Mouse (Mus musculus) cortical plate, adult 2 months (tissue): Measurements from ENCODE around the gene Nelfb. TPM values are rescaled to one million over a fixed set of nuclear protein-coding genes. Genes with fewer than 3 reads are reported as not detected.

Experiments
- H3K27ac ChIP-seq: fragments of 200-500 bp; 2 replicates; pipeline ENCODE4 v1.5.1; 2012; ENCODE audit warnings: low read length, control low read depth, inconsistent platforms; ENCODE audit not compliant: insufficient read depth
- H3K4me1 ChIP-seq: fragments of 200-500 bp; 2 replicates; pipeline ENCODE4 v1.6.1; 2011; ENCODE audit warnings: low read length; ENCODE audit not compliant: control insufficient read depth, insufficient read depth
- H3K4me3 ChIP-seq: fragments of 200-500 bp; 2 replicates; pipeline ENCODE4 v1.5.1; 2011; ENCODE audit warnings: mild to moderate bottlenecking, low read length, control low read depth; ENCODE audit not compliant: insufficient read depth
- CTCF ChIP-seq: fragments of 200-500 bp; IDR thresholded peaks from 2 replicates; pipeline ENCODE4 v1.5.1; 2011; ENCODE audit warnings: mild to moderate bottlenecking, control low read depth, low read length; ENCODE audit not compliant: insufficient read depth; ENCODE audit errors: extremely low read depth
- POLR2A ChIP-seq: fragments of 200-500 bp; IDR thresholded peaks from 2 replicates; pipeline ENCODE4 v1.6.1; 2011; ENCODE audit warnings: mild to moderate bottlenecking, low read length, control low read depth; ENCODE audit not compliant: insufficient read depth; ENCODE audit errors: extremely low read depth
- polyA plus RNA-seq: library from polyadenylated mRNA; depleted of rRNA; stranded (reverse); fragments of >200 nt; gene quantifications from 2 replicates; pipeline ENCODE4 v1.2.3, GENCODE M21; 2012; rRNA removed

Gene Nelfb
- polyA plus RNA-seq, 1 experiment, result 52.0 TPM

- Histone ChIP-seq H3K27ac (no peak overlapping the region), H3K4me1 (no peaks in the 10 kb centered on the region), H3K4me3 (no peak overlapping the region)
- TF ChIP-seq POLR2A, result no peak
- TF ChIP-seq CTCF, result no peak
These were observed 59.9 kb downstream of the Nelfb start for GRCm38 (mm10) chr2:25151280-25151956.

Other genes with a start within 250 kb of the Nelfb start
- 34.6 and 37.3 TPM in 2 replicates for gene Dph7, start 249.1 kb downstream of the Nelfb start, polyA plus RNA-seq
- 137 TPM in 2 replicates for gene Mrpl41, start 236.4 kb downstream of the Nelfb start, polyA plus RNA-seq
- 20.1 and 22.5 TPM in 2 replicates for gene Pnpla7, start 235.5 kb downstream of the Nelfb start, polyA plus RNA-seq
- gene Nsmf, start 157.1 kb downstream of the Nelfb start, polyA plus RNA-seq, result 724 and 838 TPM in 2 replicates
- gene Entpd8, start 131.2 kb downstream of the Nelfb start, polyA plus RNA-seq, result not detected in 2 replicates
- not detected in 2 replicates for gene Noxa1, start 116.3 kb downstream of the Nelfb start, polyA plus RNA-seq
- 22.1 and 24.2 TPM in 2 replicates for gene Nrarp, start 30.7 kb downstream of the Nelfb start, polyA plus RNA-seq
- gene Tor4a, start 14.6 kb downstream of the Nelfb start, polyA plus RNA-seq, result 2.5 TPM in 2 replicates
- gene Stpg3, start 3.1 kb upstream of the Nelfb start, polyA plus RNA-seq, result 0.11 TPM in 1 of 2 replicates, not detected in the other
- 0.19 and 0.21 TPM in 2 replicates for gene Fam166a, start 7.3 kb upstream of the Nelfb start, polyA plus RNA-seq
- 527 and 537 TPM in 2 replicates for gene Tubb4b, start 13.2 kb upstream of the Nelfb start, polyA plus RNA-seq
- gene Slc34a3, start 22.9 kb upstream of the Nelfb start, polyA plus RNA-seq, result 0.26 and 0.44 TPM in 2 replicates
- gene Rnf224, start 25.3 kb upstream of the Nelfb start, polyA plus RNA-seq, result not detected in 2 replicates
- gene Rnf208, start 30.8 kb upstream of the Nelfb start, polyA plus RNA-seq, result 314 and 325 TPM in 2 replicates
- 0.21 and 0.57 TPM in 2 replicates for gene Cysrt1, start 31.0 kb upstream of the Nelfb start, polyA plus RNA-seq
- 14.0 and 15.5 TPM in 2 replicates for gene AL732309.1, start 35.4 kb upstream of the Nelfb start, polyA plus RNA-seq
- 33.8 and 36.0 TPM in 2 replicates for gene Tmem203, start 44.0 kb upstream of the Nelfb start, polyA plus RNA-seq
- gene Tprn, start 51.1 kb upstream of the Nelfb start, polyA plus RNA-seq, result 14.0 and 22.0 TPM in 2 replicates
- gene Ssna1, start 60.9 kb upstream of the Nelfb start, polyA plus RNA-seq, result 87.9 and 93.2 TPM in 2 replicates
- 75.7 and 76.5 TPM in 2 replicates for gene Anapc2, start 61.0 kb upstream of the Nelfb start, polyA plus RNA-seq
- not detected in 2 replicates for gene Tmem210, start 76.7 kb upstream of the Nelfb start, polyA plus RNA-seq
- gene Lrrc26, start 78.4 kb upstream of the Nelfb start, polyA plus RNA-seq, result not detected in 2 replicates
- 336 and 340 TPM in 2 replicates for gene Grin1, start 107.7 kb upstream of the Nelfb start, polyA plus RNA-seq
- gene Man1b1, start 120.8 kb upstream of the Nelfb start, polyA plus RNA-seq, result 27.0 and 28.4 TPM in 2 replicates
- 59.8 and 69.1 TPM in 2 replicates for gene Dpp7, start 144.9 kb upstream of the Nelfb start, polyA plus RNA-seq
- gene Uap1l1, start 154.2 kb upstream of the Nelfb start, polyA plus RNA-seq, result 16.6 and 20.4 TPM in 2 replicates
- 4.0 and 4.4 TPM in 2 replicates for gene Sapcd2, start 160.8 kb upstream of the Nelfb start, polyA plus RNA-seq
- gene Entpd2, start 184.4 kb upstream of the Nelfb start, polyA plus RNA-seq, result 15.8 and 19.0 TPM in 2 replicates
- 435 and 468 TPM in 2 replicates for gene Npdc1, start 187.9 kb upstream of the Nelfb start, polyA plus RNA-seq
- gene Fut7, start 211.8 kb upstream of the Nelfb start, polyA plus RNA-seq, result 0.38 and 0.48 TPM in 2 replicates
- 105 and 109 TPM in 2 replicates for gene Abca2, start 217.2 kb upstream of the Nelfb start, polyA plus RNA-seq
- 0.72 and 0.79 TPM in 2 replicates for gene Clic3, start 245.3 kb upstream of the Nelfb start, polyA plus RNA-seq
- 137 TPM in 2 replicates for gene Paxx, start 249.6 kb upstream of the Nelfb start, polyA plus RNA-seq